Mouse (Mus musculus) CH12.LX (cell line): Measurements from ENCODE around the gene Mroh7.

Source experiments
- ELF1 ChIP-seq: IDR thresholded peaks from 2 replicates; pipeline ENCODE4 v1.6.1; 2014; ENCODE audit warnings: low read depth, mild to moderate bottlenecking, inconsistent platforms, low read length, improper control_type of control experiment
- GABPA ChIP-seq: IDR thresholded peaks from 2 replicates; pipeline ENCODE4 v1.6.1; 2012; ENCODE audit warnings: low read depth, low read length, improper control_type of control experiment, inconsistent platforms; ENCODE audit not compliant: insufficient replicate concordance
- MEF2A ChIP-seq: IDR thresholded peaks from 2 replicates; pipeline ENCODE4 v1.6.1; 2014; ENCODE audit warnings: low read depth, mild to moderate bottlenecking, inconsistent platforms, low read length, improper control_type of control experiment, borderline replicate concordance
- POLR2A ChIP-seq: IDR thresholded peaks from 2 replicates; pipeline ENCODE4 v1.6.1; 2011; ENCODE audit warnings: low read depth, mild to moderate bottlenecking, improper control_type of control experiment, low read length
- TBP ChIP-seq: conservative IDR thresholded peaks from 2 replicates; pipeline ENCODE4 v1.6.1; 2011; ENCODE audit warnings: low read depth, low read length, improper control_type of control experiment
- UBTF ChIP-seq: IDR thresholded peaks from 2 replicates; pipeline ENCODE4 v1.6.1; 2012; ENCODE audit warnings: low read depth, mild to moderate bottlenecking, inconsistent platforms, low read length, improper control_type of control experiment, moderate library complexity
- ZMIZ1 ChIP-seq: IDR thresholded peaks from 2 replicates; pipeline ENCODE4 v1.6.1; 2012; ENCODE audit warnings: low read depth, mild to moderate bottlenecking, inconsistent platforms, low read length, improper control_type of control experiment

- TF ChIP-seq ELF1 (no peak), POLR2A (no peak), MEF2A (no peak), UBTF (no peak), ZMIZ1 (no peak), TBP (no peak), GABPA (no peak)
These were observed 26.8 kb downstream of the Mroh7 start for GRCm38 (mm10) chr4:106703956-106704355.
